Mouse (Mus musculus) limb, embryonic 14.5 days (tissue): ENCODE measurements around the gene Txnip. TPM values are rescaled to one million over a fixed set of nuclear protein-coding genes. Genes with fewer than 3 reads are reported as not detected.
A peak's percentile ranks its signal among the peaks of the same experiment; 100 is the strongest.

Experiments used
- ATAC-seq: fragments of 200-750 bp; cut with Nextera tagmentation; 2 replicates; pipeline ENCODE4 v1.8.0; 2017; ENCODE audit warnings: low read depth, moderate number of reproducible peaks, moderate TSS enrichment; ENCODE audit not compliant: low FRiP score
- DNase-seq: peaks from one replicate; pipeline ENCODE4 v3.0.0-alpha.2; 2015; ENCODE audit warnings: low spot score
- H3K27ac ChIP-seq: fragments of 300-500 bp; sonication (generic); replicated peaks from 2 replicates; pipeline ENCODE4 v1.5.1; 2014; ENCODE audit warnings: low read depth, mild to moderate bottlenecking, low read length, moderate library complexity, mixed read lengths
- H3K27me3 ChIP-seq: fragments of 300-500 bp; sonication (generic); 2 replicates; pipeline ENCODE4 v1.6.1; 2014; ENCODE audit warnings: low read length, mixed read lengths; ENCODE audit not compliant: control insufficient read depth, insufficient read depth
- H3K36me3 ChIP-seq: fragments of 300-500 bp; sonication (generic); 2 replicates; pipeline ENCODE4 v1.6.1; 2014; ENCODE audit warnings: mild to moderate bottlenecking, low read length, moderate library complexity, mixed read lengths; ENCODE audit not compliant: control insufficient read depth, insufficient read depth
- H3K4me1 ChIP-seq: fragments of 300-500 bp; sonication (generic); 2 replicates; pipeline ENCODE4 v1.6.1; 2014; ENCODE audit warnings: antibody characterized with exemption, low read length, mixed read lengths; ENCODE audit not compliant: control insufficient read depth, insufficient read depth
- H3K4me2 ChIP-seq: fragments of 300-500 bp; sonication (generic); replicated peaks from 2 replicates; pipeline ENCODE4 v1.6.1; 2014; ENCODE audit warnings: low read depth, mild to moderate bottlenecking, low read length, moderate library complexity; ENCODE audit not compliant: severe bottlenecking
- H3K4me3 ChIP-seq: fragments of 300-500 bp; sonication (generic); replicated peaks from 2 replicates; pipeline ENCODE4 v1.5.1; 2014; ENCODE audit warnings: low read length
- H3K9ac ChIP-seq: fragments of 300-500 bp; sonication (generic); 2 replicates; pipeline ENCODE4 v1.6.1; 2014; ENCODE audit warnings: mild to moderate bottlenecking, low read depth, low read length, moderate library complexity; ENCODE audit not compliant: severe bottlenecking
- H3K9me3 ChIP-seq: fragments of 300-500 bp; sonication (generic); 2 replicates; pipeline ENCODE4 v1.6.1; 2016; ENCODE audit warnings: low read length; ENCODE audit not compliant: control insufficient read depth
- POLR2A ChIP-seq: fragments of 200-500 bp; IDR thresholded peaks from 2 replicates; pipeline ENCODE4 v1.8.0; 2012; ENCODE audit warnings: inconsistent platforms, mild to moderate bottlenecking, moderate library complexity, borderline replicate concordance; ENCODE audit not compliant: insufficient read depth, insufficient read length; ENCODE audit errors: extremely low read depth
- WGBS: fragments of 180-500 bp; shearing (Covaris S2); extraction: QIAGEN DNeasy Blood & Tissue Kit; methylation state at CpG from one replicate; pipeline ENCODE4 v1.1.7; 2014; 5-methylcytosine and 5-hydroxymethylcytosine counted together
- polyA plus RNA-seq, 2 experiments: library from polyadenylated mRNA; depleted of rRNA in 1 of 2; stranded (reverse) in 1 of 2; unstranded in 1 of 2; fragments of >200 nt; fragmentation: Nextera tagmentation in 1 of 2; extraction: Ambion mirVana in 1 of 2; gene quantifications; 2 replicates each; pipeline versions ENCODE4 v1.2.1 to v1.2.3; 2012 to 2014

The Txnip gene
- polyA plus RNA-seq, 2 experiments: 167 to 211 TPM

DNA sequence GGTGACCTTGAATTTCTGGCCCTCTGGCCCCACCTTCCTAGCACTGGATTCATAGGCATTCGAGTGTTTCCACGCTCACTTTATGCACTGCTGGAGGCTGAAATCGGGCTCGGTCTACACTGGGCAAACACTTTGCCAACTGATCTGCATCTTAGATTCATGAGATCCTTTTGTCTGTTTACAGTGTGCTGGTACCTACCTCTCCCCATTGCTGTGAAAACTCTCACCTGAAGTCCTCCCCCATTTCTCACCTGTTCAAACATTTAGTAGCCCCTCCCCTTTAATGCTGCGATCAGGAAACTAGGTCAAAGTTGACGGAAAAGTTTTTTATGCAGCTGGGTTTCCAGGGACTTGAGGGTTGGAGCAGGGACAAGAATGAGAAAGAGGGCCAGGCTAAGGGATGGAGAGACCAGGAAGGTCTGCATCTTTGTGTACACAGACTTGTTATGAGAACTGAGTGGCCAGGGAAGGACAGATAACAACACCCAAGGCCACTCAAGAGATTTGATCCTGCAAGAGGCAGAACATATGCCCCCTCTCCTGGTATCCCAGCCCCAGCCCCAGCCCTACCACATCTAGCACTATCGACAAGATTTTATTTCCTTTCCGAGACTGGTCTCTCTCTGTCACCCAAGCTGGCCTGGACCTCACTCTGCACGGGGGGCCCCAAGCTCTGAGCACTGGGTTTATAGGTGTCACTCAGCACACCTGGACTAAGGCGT, 6.3 kb downstream of the Txnip start:
- TF ChIP-seq POLR2A: no peak
- Histone ChIP-seq H3K9ac (no peak overlapping the region), H3K9me3 (no peaks in the 10 kb centered on the region), H3K4me1 (peaks cover 28% of the 10 kb centered on the region), H3K4me3 (no peak overlapping the region), H3K27me3 (no peaks in the 10 kb centered on the region), H3K27ac (peak overlapping the region; percentile 55; the same call in 1 of the 2 replicates), H3K36me3 (peaks cover 25% of the 10 kb centered on the region), H3K4me2 (no peak overlapping the region)
- ATAC-seq (no peak; the same call in 1 of the 2 replicates), DNase-seq (no peak)
- WGBS: 41% methylated on average over 10 of the region's 10 CpGs

- no peak overlapping the region for H3K4me2 ChIP-seq
Measured at GRCm38 (mm10) chr3:96564633-96565032, 6.9 kb downstream of the Txnip start.

GRCm38 (mm10) chr3:96565105-96565504, 7.3 kb downstream of the Txnip start:
- no peak overlapping the region for H3K27ac ChIP-seq
- WGBS: 94% methylated on average over 2 of the region's 3 CpGs
- H3K27me3 ChIP-seq: no peaks in the 10 kb centered on the region
- peaks cover 17% of the 10 kb centered on the region for H3K36me3 ChIP-seq
- no peak overlapping the region for H3K9ac ChIP-seq
- no peak overlapping the region for H3K4me2 ChIP-seq
- no peak overlapping the region for H3K4me3 ChIP-seq
- TF ChIP-seq POLR2A: no peak
- DNase-seq (no peak), ATAC-seq (no peak)
- H3K9me3 ChIP-seq: no peaks in the 10 kb centered on the region
- peaks cover 19% of the 10 kb centered on the region for H3K4me1 ChIP-seq

More at GRCm38 (mm10) chr3:96564633-96565032, 6.9 kb downstream of the Txnip start:
- Histone ChIP-seq H3K9ac (no peak overlapping the region), H3K27ac (peak overlapping the region; percentile 55; the same call in 1 of the 2 replicates), H3K36me3 (peaks cover 22% of the 10 kb centered on the region), H3K4me1 (peaks cover 24% of the 10 kb centered on the region), H3K27me3 (no peaks in the 10 kb centered on the region), H3K4me3 (no peak overlapping the region), H3K9me3 (no peaks in the 10 kb centered on the region)
- WGBS: 47% methylated on average over 7 of the region's 7 CpGs
- no peak for TF ChIP-seq POLR2A
- DNase-seq: no peak
- ATAC-seq: no peak

- H3K9ac ChIP-seq: no peak overlapping the region
- 81% methylated on average over 8 of the region's 8 CpGs for WGBS
- no peak overlapping the region for H3K27ac ChIP-seq
- TF ChIP-seq POLR2A: no peak
- H3K9me3 ChIP-seq: no peaks in the 10 kb centered on the region
- H3K36me3 ChIP-seq: peaks cover under 1% of the 10 kb centered on the region; the same call in 1 of the 2 replicates
- no peak overlapping the region for H3K4me3 ChIP-seq
- H3K4me2 ChIP-seq: no peak overlapping the region
- peaks cover 8% of the 10 kb centered on the region for H3K4me1 ChIP-seq
- DNase-seq (no peak), ATAC-seq (no peak)
- no peaks in the 10 kb centered on the region for H3K27me3 ChIP-seq
Measured at GRCm38 (mm10) chr3:96566661-96567450, 9.1 kb downstream of the Txnip start.

- no peak for ATAC-seq
- no peaks in the 10 kb centered on the region for H3K27me3 ChIP-seq
- WGBS: 80% methylated on average over 8 of the region's 8 CpGs
- H3K9me3 ChIP-seq: no peaks in the 10 kb centered on the region
- no peak for DNase-seq
- no peak for TF ChIP-seq POLR2A
- peaks cover 8% of the 10 kb centered on the region for H3K4me1 ChIP-seq
- H3K36me3 ChIP-seq: no peaks in the 10 kb centered on the region
- H3K4me3 ChIP-seq: no peak overlapping the region
- no peak overlapping the region for H3K4me2 ChIP-seq
- no peak overlapping the region for H3K27ac ChIP-seq
- no peak overlapping the region for H3K9ac ChIP-seq
Measured at GRCm38 (mm10) chr3:96568605-96569004, 10.8 kb downstream of the Txnip start.
